Mouse (Mus musculus): ENCODE data around the gene Gm42906. TPM values are rescaled to one million over a fixed set of nuclear protein-coding genes. Genes with fewer than 3 reads are reported as not detected.
A peak's percentile ranks its signal among the peaks of the same experiment; 100 is the strongest.

The Gm42906 gene
- total and polyA plus RNA-seq, 3 experiments: not detected

- Histone ChIP-seq H3K36me3 (ENCODE audit: control insufficient read depth in 1 of 2, insufficient read depth in 2 of 2, low read length in 2 of 2) (peaks cover 0 to 10% of the 10 kb centered on the region in 2 experiments; a peak in 2 of 4 replicates), H3K4me3 (ENCODE audit: control insufficient read depth in 1 of 2, insufficient read depth in 1 of 2, low read depth in 2 of 2, low read length in 2 of 2) (no peak overlapping the region), H3K79me2 (ENCODE audit: control insufficient read depth, insufficient read depth, low read length, poor library complexity) (no peaks in the 10 kb centered on the region), H3K27ac (ENCODE audit: control insufficient read depth, low read depth, low read length) (no peak overlapping the region), H3K9me3 (replicated peaks; ENCODE audit: insufficient read depth, low read length) (no peaks in the 10 kb centered on the region), H3K9ac (ENCODE audit: control insufficient read depth, low read depth, low read length, poor library complexity, severe bottlenecking) (no peak overlapping the region), H3K4me1 (ENCODE audit: control insufficient read depth in 1 of 2, insufficient read depth in 2 of 2, low read length in 2 of 2) (peaks cover 0 to 2% of the 10 kb centered on the region in 2 experiments; a peak in 2 of 4 replicates), H3K27me3 (ENCODE audit: control insufficient read depth in 1 of 2, insufficient read depth in 2 of 2, low read length in 2 of 2) (no peaks in the 10 kb centered on the region)
- TF ChIP-seq MAFK (IDR thresholded peaks at IDR 0.05; ENCODE audit: borderline replicate concordance, low read depth, low read length) (no peak), EP300 (IDR thresholded peaks at IDR 0.05; ENCODE audit: low read depth in 1 of 2, low read length in 2 of 2) (peak; percentile 56; a peak in 3 of 4 replicates), TCF12 (IDR thresholded peaks at IDR 0.05; ENCODE audit: low read depth, low read length) (peak; percentile 80), USF1 (IDR thresholded peaks at IDR 0.05; ENCODE audit: low read depth, low read length) (no peak), ETS1 (IDR thresholded peaks at IDR 0.05; ENCODE audit: low read depth, low read length) (no peak), TAL1 (IDR thresholded peaks at IDR 0.05; ENCODE audit: low read length) (peak; percentile 55), USF2 (IDR thresholded peaks at IDR 0.05; ENCODE audit: borderline replicate concordance in 1 of 2, insufficient read depth in 1 of 2, low read depth in 1 of 2, low read length in 2 of 2) (no peak), GATA1 (IDR thresholded peaks at IDR 0.05; ENCODE audit: low read depth, low read length) (peak; percentile 68; the same call in 1 of the 2 replicates)
- DNase-seq (ENCODE audit: low read depth, low spot score): no peak
These were observed 9.4 kb downstream of the Gm42906 start for GRCm38 (mm10) chr5:151418551-151418950.

GRCm38 (mm10) chr5:151417421-151418038, 10.4 kb downstream of the Gm42906 start:
- H3K27me3 ChIP-seq (ENCODE audit: control insufficient read depth in 1 of 2, insufficient read depth in 2 of 2, low read length in 2 of 2): no peaks in the 10 kb centered on the region
- no peaks in the 10 kb centered on the region for H3K79me2 ChIP-seq (ENCODE audit: control insufficient read depth, insufficient read depth, low read length, poor library complexity)
- no peak overlapping the region for H3K4me3 ChIP-seq (ENCODE audit: control insufficient read depth in 1 of 2, insufficient read depth in 1 of 2, low read depth in 2 of 2, low read length in 2 of 2)
- no peak overlapping the region for H3K9ac ChIP-seq (ENCODE audit: control insufficient read depth, low read depth, low read length, poor library complexity, severe bottlenecking)
- H3K36me3 ChIP-seq (ENCODE audit: control insufficient read depth in 1 of 2, insufficient read depth in 2 of 2, low read length in 2 of 2): peaks cover 0 to 11% of the 10 kb centered on the region in 2 experiments; a peak in 2 of 4 replicates
- 0 out of 2 replicates have a peak, but pooled peaks have one; percentile 55 for TF ChIP-seq MAFK (IDR thresholded peaks at IDR 0.05; ENCODE audit: borderline replicate concordance, low read depth, low read length)
- TF ChIP-seq MAX (IDR thresholded peaks at IDR 0.05; ENCODE audit: low read length): no peak
- DNase-seq (ENCODE audit: low read depth, low spot score): no peak
- peaks cover 3 to 6% of the 10 kb centered on the region in 2 experiments for H3K4me1 ChIP-seq (ENCODE audit: control insufficient read depth in 1 of 2, insufficient read depth in 2 of 2, low read length in 2 of 2)
- H3K27ac ChIP-seq (ENCODE audit: control insufficient read depth, low read depth, low read length): no peak overlapping the region
- no peaks in the 10 kb centered on the region for H3K9me3 ChIP-seq (replicated peaks; ENCODE audit: insufficient read depth, low read length)

GRCm38 (mm10) chr5:151416988-151417387, 11.0 kb downstream of the Gm42906 start:
- TF ChIP-seq RCOR1 (IDR thresholded peaks at IDR 0.05; ENCODE audit: low read depth, low read length) (peak; percentile 43; the same call in 1 of the 2 replicates), EP300 (IDR thresholded peaks at IDR 0.05; ENCODE audit: low read depth in 1 of 2, low read length in 2 of 2) (no peak)
- Histone ChIP-seq H3K36me3 (ENCODE audit: control insufficient read depth in 1 of 2, insufficient read depth in 2 of 2, low read length in 2 of 2) (peaks cover 0 to 11% of the 10 kb centered on the region in 2 experiments; a peak in 2 of 4 replicates), H3K79me2 (ENCODE audit: control insufficient read depth, insufficient read depth, low read length, poor library complexity) (no peaks in the 10 kb centered on the region), H3K9me3 (replicated peaks; ENCODE audit: insufficient read depth, low read length) (no peaks in the 10 kb centered on the region), H3K9ac (ENCODE audit: control insufficient read depth, low read depth, low read length, poor library complexity, severe bottlenecking) (no peak overlapping the region), H3K27me3 (ENCODE audit: control insufficient read depth in 1 of 2, insufficient read depth in 2 of 2, low read length in 2 of 2) (no peaks in the 10 kb centered on the region), H3K4me3 (ENCODE audit: control insufficient read depth in 1 of 2, insufficient read depth in 1 of 2, low read depth in 2 of 2, low read length in 2 of 2) (no peak overlapping the region), H3K27ac (ENCODE audit: control insufficient read depth, low read depth, low read length) (no peak overlapping the region), H3K4me1 (ENCODE audit: control insufficient read depth in 1 of 2, insufficient read depth in 2 of 2, low read length in 2 of 2) (peaks cover 6% of the 10 kb centered on the region in 2 experiments)
- no peak for DNase-seq (ENCODE audit: low read depth, low spot score)

Data from MEL (cell line).